Mouse (Mus musculus): ENCODE results near the gene Atpaf1. TPM values are rescaled to one million over a fixed set of nuclear protein-coding genes. Genes with fewer than 3 reads are reported as not detected.
A peak's percentile ranks its signal among the peaks of the same experiment; 100 is the strongest.

Atpaf1 gene
- polyA plus RNA-seq, 1 experiment from 2014 or later: 59.7 TPM

- no peaks in the 10 kb centered on the region for H3K9me3 ChIP-seq (ENCODE audit: low read length)
- H3K36me3 ChIP-seq (ENCODE audit: insufficient read depth, low read length): peaks cover 33% of the 10 kb centered on the region
- no peaks in the 10 kb centered on the region for H3K27me3 ChIP-seq (ENCODE audit: insufficient read depth, low read length)
- H3K9ac ChIP-seq (replicated peaks; ENCODE audit: low read length): no peak overlapping the region
- H3K27ac ChIP-seq (ENCODE audit: low read length): no peak overlapping the region
- ATAC-seq (ENCODE audit: low FRiP score, low TSS enrichment): no peak
- H3K4me3 ChIP-seq (ENCODE audit: low read length): no peak overlapping the region
- 47% methylated on average over 3 of the region's 3 CpGs for WGBS
- H3K4me1 ChIP-seq (ENCODE audit: insufficient read depth, low read length): no peaks in the 10 kb centered on the region
- H3K4me2 ChIP-seq (replicated peaks; ENCODE audit: low read depth, low read length): no peak overlapping the region
These were observed 23.4 kb upstream of the Atpaf1 start for GRCm38 (mm10) chr4:115761206-115761605.

GRCm38 (mm10) chr4:115764581-115764980, 20.0 kb upstream of the Atpaf1 start:
- Histone ChIP-seq H3K9me3 (ENCODE audit: low read length) (no peaks in the 10 kb centered on the region), H3K4me3 (ENCODE audit: low read length) (no peak overlapping the region), H3K9ac (replicated peaks; ENCODE audit: low read length) (no peak overlapping the region), H3K4me1 (ENCODE audit: insufficient read depth, low read length) (no peaks in the 10 kb centered on the region), H3K36me3 (ENCODE audit: insufficient read depth, low read length) (peaks cover 41% of the 10 kb centered on the region), H3K4me2 (replicated peaks; ENCODE audit: low read depth, low read length) (no peak overlapping the region), H3K27ac (ENCODE audit: low read length) (no peak overlapping the region), H3K27me3 (ENCODE audit: insufficient read depth, low read length) (no peaks in the 10 kb centered on the region)
- no peak for ATAC-seq (ENCODE audit: low FRiP score, low TSS enrichment)
- WGBS: 78% methylated on average over 11 of the region's 11 CpGs

- Histone ChIP-seq H3K27ac (ENCODE audit: low read length) (peak overlapping the region; percentile 7), H3K9ac (replicated peaks; ENCODE audit: low read length) (no peak overlapping the region), H3K27me3 (ENCODE audit: insufficient read depth, low read length) (no peaks in the 10 kb centered on the region), H3K9me3 (ENCODE audit: low read length) (no peaks in the 10 kb centered on the region), H3K4me2 (replicated peaks; ENCODE audit: low read depth, low read length) (no peak overlapping the region), H3K4me1 (ENCODE audit: insufficient read depth, low read length) (no peaks in the 10 kb centered on the region), H3K4me3 (ENCODE audit: low read length) (no peak overlapping the region), H3K36me3 (ENCODE audit: insufficient read depth, low read length) (peaks cover 28% of the 10 kb centered on the region)
- WGBS: 49% methylated on average over 11 of the region's 11 CpGs
- ATAC-seq (ENCODE audit: low FRiP score, low TSS enrichment): peak; percentile 61; the same call in 1 of the 2 replicates
These were observed 16.8 kb upstream of the Atpaf1 start for GRCm38 (mm10) chr4:115767647-115768467.

- Histone ChIP-seq H3K4me1 (ENCODE audit: insufficient read depth, low read length) (peaks cover under 1% of the 10 kb centered on the region; the same call in 1 of the 2 replicates), H3K9ac (replicated peaks; ENCODE audit: low read length) (no peak overlapping the region), H3K27ac (ENCODE audit: low read length) (no peak overlapping the region), H3K36me3 (ENCODE audit: insufficient read depth, low read length) (peaks cover 15% of the 10 kb centered on the region), H3K4me3 (ENCODE audit: low read length) (no peak overlapping the region), H3K9me3 (ENCODE audit: low read length) (no peaks in the 10 kb centered on the region), H3K27me3 (ENCODE audit: insufficient read depth, low read length) (no peaks in the 10 kb centered on the region), H3K4me2 (replicated peaks; ENCODE audit: low read depth, low read length) (no peak overlapping the region)
- ATAC-seq (ENCODE audit: low FRiP score, low TSS enrichment): no peak
- 88% methylated on average over 6 of the region's 6 CpGs for WGBS
These were observed 9.6 kb upstream of the Atpaf1 start for GRCm38 (mm10) chr4:115775056-115775455.

- no peak overlapping the region for H3K9ac ChIP-seq (replicated peaks; ENCODE audit: low read length)
- peaks cover 4% of the 10 kb centered on the region; the same call in 1 of the 2 replicates for H3K4me1 ChIP-seq (ENCODE audit: insufficient read depth, low read length)
- ATAC-seq (ENCODE audit: low FRiP score, low TSS enrichment): no peak
- H3K9me3 ChIP-seq (ENCODE audit: low read length): no peaks in the 10 kb centered on the region
- H3K27me3 ChIP-seq (ENCODE audit: insufficient read depth, low read length): no peaks in the 10 kb centered on the region
- no peak overlapping the region for H3K27ac ChIP-seq (ENCODE audit: low read length)
- H3K4me2 ChIP-seq (replicated peaks; ENCODE audit: low read depth, low read length): no peak overlapping the region
- WGBS: 86% methylated on average over 2 of the region's 2 CpGs
- peaks cover 14% of the 10 kb centered on the region for H3K36me3 ChIP-seq (ENCODE audit: insufficient read depth, low read length)
- H3K4me3 ChIP-seq (ENCODE audit: low read length): no peak overlapping the region
These were observed 7.0 kb upstream of the Atpaf1 start for GRCm38 (mm10) chr4:115777627-115778026.

- Histone ChIP-seq H3K27ac (ENCODE audit: low read length) (no peak overlapping the region), H3K36me3 (ENCODE audit: insufficient read depth, low read length) (peaks cover 8% of the 10 kb centered on the region), H3K4me1 (ENCODE audit: insufficient read depth, low read length) (peaks cover 4% of the 10 kb centered on the region; the same call in 1 of the 2 replicates), H3K4me2 (replicated peaks; ENCODE audit: low read depth, low read length) (no peak overlapping the region), H3K9ac (replicated peaks; ENCODE audit: low read length) (no peak overlapping the region), H3K27me3 (ENCODE audit: insufficient read depth, low read length) (no peaks in the 10 kb centered on the region), H3K9me3 (ENCODE audit: low read length) (no peaks in the 10 kb centered on the region), H3K4me3 (ENCODE audit: low read length) (no peak overlapping the region)
- ATAC-seq (ENCODE audit: low FRiP score, low TSS enrichment): no peak
- 26% methylated on average over 6 of the region's 6 CpGs for WGBS
These were observed 4.3 kb upstream of the Atpaf1 start for GRCm38 (mm10) chr4:115780269-115780668.

- Histone ChIP-seq H3K27me3 (ENCODE audit: insufficient read depth, low read length) (no peaks in the 10 kb centered on the region), H3K36me3 (ENCODE audit: insufficient read depth, low read length) (peaks cover 8% of the 10 kb centered on the region), H3K9me3 (ENCODE audit: low read length) (no peaks in the 10 kb centered on the region), H3K4me2 (replicated peaks; ENCODE audit: low read depth, low read length) (no peak within 1 kb of the TSS), H3K4me3 (ENCODE audit: low read length) (no peak within 1 kb of the TSS), H3K4me1 (ENCODE audit: insufficient read depth, low read length) (peaks cover 9% of the 10 kb centered on the region), H3K9ac (replicated peaks; ENCODE audit: low read length) (no peak within 1 kb of the TSS), H3K27ac (ENCODE audit: low read length) (no peak within 1 kb of the TSS)
- ATAC-seq (ENCODE audit: low FRiP score, low TSS enrichment): no peak
- 85% methylated on average over 3 of the region's 3 CpGs for WGBS
These were observed 3.7 kb upstream of the Atpaf1 start, which contains the start of gene Tex38 for GRCm38 (mm10) chr4:115780918-115781317. Gene Tex38 (minus strand): TSS chr4:115781018.

GRCm38 (mm10) chr4:115782026-115782805, 2.4 kb upstream of the Atpaf1 start:
- Histone ChIP-seq H3K27me3 (ENCODE audit: insufficient read depth, low read length) (no peaks in the 10 kb centered on the region), H3K36me3 (ENCODE audit: insufficient read depth, low read length) (no peaks in the 10 kb centered on the region), H3K9ac (replicated peaks; ENCODE audit: low read length) (no peak overlapping the region), H3K4me3 (ENCODE audit: low read length) (no peak overlapping the region), H3K9me3 (ENCODE audit: low read length) (no peaks in the 10 kb centered on the region), H3K4me2 (replicated peaks; ENCODE audit: low read depth, low read length) (no peak overlapping the region), H3K27ac (ENCODE audit: low read length) (no peak overlapping the region), H3K4me1 (ENCODE audit: insufficient read depth, low read length) (peaks cover 10% of the 10 kb centered on the region)
- ATAC-seq (ENCODE audit: low FRiP score, low TSS enrichment): no peak
- WGBS: 90% methylated on average over 5 of the region's 5 CpGs

GRCm38 (mm10) chr4:115785511-115786034, 961 bp downstream of the Atpaf1 start:
- Histone ChIP-seq H3K4me1 (ENCODE audit: insufficient read depth, low read length) (peaks cover 6% of the 10 kb centered on the region), H3K27ac (ENCODE audit: low read length) (peak overlapping the region; percentile 67; the same call in 1 of the 2 replicates), H3K36me3 (ENCODE audit: insufficient read depth, low read length) (peaks cover 19% of the 10 kb centered on the region; the same call in 1 of the 2 replicates), H3K9ac (replicated peaks; ENCODE audit: low read length) (peak overlapping the region; percentile 86), H3K27me3 (ENCODE audit: insufficient read depth, low read length) (no peaks in the 10 kb centered on the region), H3K4me2 (replicated peaks; ENCODE audit: low read depth, low read length) (peak overlapping the region; percentile 52), H3K4me3 (ENCODE audit: low read length) (peak overlapping the region; percentile 78), H3K9me3 (ENCODE audit: low read length) (no peaks in the 10 kb centered on the region)
- ATAC-seq (ENCODE audit: low FRiP score, low TSS enrichment): peak; percentile 66
- WGBS: 45% methylated on average over 7 of the region's 7 CpGs
